Mouse (Mus musculus) heart, adult 2 months (tissue): ENCODE results near the gene Ocrl.

ENCODE experiments used
- CTCF ChIP-seq: fragments of 200-600 bp; IDR thresholded peaks from 2 replicates; pipeline ENCODE4 v1.8.1; 2022; ENCODE audit warnings: antibody characterized with exemption, mild to moderate bottlenecking, moderate library complexity
- POLR2A ChIP-seq: fragments of 200-500 bp; IDR thresholded peaks from 2 replicates; pipeline ENCODE4 v1.6.1; 2011; ENCODE audit warnings: mild to moderate bottlenecking, low read depth, low read length, control low read depth; ENCODE audit not compliant: insufficient read depth

- TF ChIP-seq POLR2A (no peak), CTCF (no peak)
Measured at GRCm38 (mm10) chrX:47970864-47971263, 58.7 kb downstream of the Ocrl start.
